In the genomic region with DNA sequence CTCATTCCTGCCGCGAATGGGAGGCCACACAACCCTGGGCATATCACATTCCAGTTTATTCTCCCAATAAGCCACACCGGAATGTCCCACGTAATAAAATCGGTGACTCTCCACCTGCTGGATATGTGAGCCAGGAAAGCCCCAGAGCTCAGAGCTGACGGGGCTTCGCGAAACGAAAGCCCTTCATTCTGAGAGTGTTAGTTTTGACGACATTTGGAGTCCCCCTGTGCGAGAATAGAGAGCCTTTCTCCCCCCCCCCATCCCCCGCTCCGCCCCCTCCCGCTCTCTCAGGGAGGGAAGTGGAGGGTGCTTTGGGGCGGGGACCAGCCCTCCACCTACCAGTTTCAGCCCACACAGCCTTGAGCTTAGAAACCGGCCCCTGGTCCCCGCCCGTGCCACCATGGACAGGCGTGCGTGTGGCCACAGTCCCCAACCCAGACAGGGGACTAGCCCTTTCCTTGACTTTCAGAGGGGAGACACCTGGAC, we compare ENCODE assay signal across 8 mouse cellular contexts. TPM values are rescaled to one million over a fixed set of nuclear protein-coding genes. Genes with fewer than 3 reads are reported as not detected.
A peak's percentile ranks its signal among the peaks of the same experiment; 100 is the strongest.
DNase-seq lines count a peak whose midpoint lies in the region; ATAC-seq and TF ChIP-seq lines count a peak whose summit lies in the region.

No protein-coding gene starts in this region.

- 4% methylated on average over 20 of the region's 20 CpGs for WGBS in kidney, adult 2 months
- 6% methylated on average over 19 of the region's 20 CpGs for whole genome bisulfite sequencing in liver, embryonic 15.5 days (ENCODE audit: insufficient replicate concordance)
- WGBS in olfactory bulb, adult 2 months: 6% methylated on average over 20 of the region's 20 CpGs

- intact Hi-C loops in left cerebral cortex, postnatal 36 days (cut with DNase I): no loop called here

- peak overlapping the region; percentile 39; the same call in 1 of the 2 replicates for H3K9ac ChIP-seq in liver, embryonic 15.5 days

- no peaks in the 10 kb centered on the region for H3K4me1 ChIP-seq in kidney, adult 2 months (ENCODE audit: control insufficient read depth, insufficient read depth, low read length)
- peaks cover 3% of the 10 kb centered on the region; the same call in 1 of the 2 replicates for H3K4me1 ChIP-seq in bone marrow macrophage, adult 2 months (ENCODE audit: control insufficient read depth, insufficient read depth, low read length)
- H3K4me1 ChIP-seq in liver, embryonic 15.5 days (replicated peaks): peaks cover 37% of the 10 kb centered on the region
- H3K4me1 ChIP-seq in olfactory bulb, adult 2 months (ENCODE audit: control insufficient read depth, insufficient read depth, low read length): peaks cover 18% of the 10 kb centered on the region

- no peaks in the 10 kb centered on the region for H3K36me3 ChIP-seq in kidney, adult 2 months (ENCODE audit: control insufficient read depth, insufficient read depth, low read length)
- H3K36me3 ChIP-seq in liver, embryonic 15.5 days (replicated peaks): no peaks in the 10 kb centered on the region

- TF ChIP-seq POLR2A in kidney, adult 2 months (IDR thresholded peaks at IDR 0.05; ENCODE audit: low read depth, low read length): no peak
- TF ChIP-seq POLR2A in bone marrow macrophage, adult 2 months (IDR thresholded peaks at IDR 0.05; ENCODE audit: borderline replicate concordance, low read depth, low read length): no peak
- no peak for TF ChIP-seq POLR2A in olfactory bulb, adult 2 months (IDR thresholded peaks at IDR 0.05; ENCODE audit: insufficient read depth, low read depth, low read length)

- no peak for TF ChIP-seq CTCF in kidney, adult 2 months (conservative IDR thresholded peaks at IDR 0.05; ENCODE audit: insufficient read depth, insufficient read length, low read depth, low read length)
- TF ChIP-seq CTCF in bone marrow macrophage, adult 2 months (IDR thresholded peaks at IDR 0.05; ENCODE audit: low read depth, low read length): no peak
- TF ChIP-seq CTCF in olfactory bulb, adult 2 months (IDR thresholded peaks at IDR 0.05; ENCODE audit: insufficient read depth, low read depth, low read length): no peak

- H3K9me3 ChIP-seq in liver, embryonic 15.5 days (replicated peaks): no peaks in the 10 kb centered on the region

- peak overlapping the region; percentile 87 for H3K4me2 ChIP-seq in liver, embryonic 15.5 days

- H3K27ac ChIP-seq in kidney, adult 2 months (ENCODE audit: insufficient read depth, low read depth, low read length): no peak overlapping the region
- no peak overlapping the region for H3K27ac ChIP-seq in bone marrow macrophage, adult 2 months (ENCODE audit: insufficient read depth, low read depth, low read length)
- H3K27ac ChIP-seq in liver, embryonic 15.5 days (replicated peaks): no peak overlapping the region
- H3K27ac ChIP-seq in olfactory bulb, adult 2 months (ENCODE audit: insufficient read depth, low read depth, low read length): no peak overlapping the region

- no peak for DNase-seq in kidney, adult 2 months
- no peak for DNase-seq in kidney, adult 8-10 months
- DNase-seq in heart, postnatal 4 days: peak; percentile 20
- DNase-seq in left cerebral cortex, postnatal 36 days (ENCODE audit: low spot score in 2 of 2): no peak

- H3K27me3 ChIP-seq in kidney, adult 2 months (replicated peaks; ENCODE audit: control insufficient read depth, insufficient read depth, low read length): no peaks in the 10 kb centered on the region
- H3K27me3 ChIP-seq in liver, embryonic 15.5 days: peaks cover 74% of the 10 kb centered on the region

- H3K4me3 ChIP-seq in kidney, adult 2 months (ENCODE audit: insufficient read depth, low read depth, low read length): peak overlapping the region; percentile 46
- peak overlapping the region; percentile 57 for H3K4me3 ChIP-seq in bone marrow macrophage, adult 2 months (ENCODE audit: insufficient read depth, low read length)
- H3K4me3 ChIP-seq in liver, embryonic 15.5 days (replicated peaks): peak overlapping the region; percentile 54
- peak overlapping the region; percentile 63 for H3K4me3 ChIP-seq in olfactory bulb, adult 2 months (ENCODE audit: insufficient read depth, low read depth, low read length)

- peak; percentile 53 for ATAC-seq in liver, embryonic 15.5 days (ENCODE audit: insufficient read depth)
- ATAC-seq in frontal cortex, adult (ENCODE audit: low TSS enrichment): no peak

RNA-seq across cellular contexts. Expression of gene Cd247, which starts 56.0 kb away (rescaled TPM):
- 1.1 and 5.5 TPM in 2 replicates for polyA plus RNA-seq in kidney, adult 2 months (2012; rRNA removed)
- polyA plus RNA-seq in bone marrow macrophage, adult 2 months (2012; ENCODE audit: insufficient read depth, insufficient read length, missing spikeins): 0.53 TPM in 1 of 2 replicates, not detected in the other
- under 1 TPM; 0.29 to 0.69 TPM for total RNA-seq in heart, postnatal 4 days (2021)
- 0.20 TPM in 1 of 2 replicates, not detected in the other for polyA plus RNA-seq in liver, embryonic 15.5 days (2015; fragmentation: Nextera tagmentation; extraction: Ambion mirVana)
- 189 TPM in 1 of 2 replicates, not detected in the other for polyA plus RNA-seq in olfactory bulb, adult 2 months (2012; ENCODE audit: insufficient read depth, insufficient read length, low replicate concordance, missing spikeins)
- under 1 TPM in 1 of 2 experiments, not detected in 1; 0.25 TPM for total RNA-seq in left cerebral cortex, postnatal 36 days (2021)

Comparison
In these comparisons a context has a peak if more than half of its experiments do, and no peak if none do; other contexts are left out.
1. RNA of gene Cd247, which starts 56.0 kb away (polyA plus RNA-seq): 189 TPM in olfactory bulb, adult 2 months; 1.1 to 5.5 TPM in kidney, adult 2 months, 0.20 TPM in liver, embryonic 15.5 days and 0.53 TPM in bone marrow macrophage, adult 2 months; every median in the first group is over 10 times any median in the second.
2. Peak in every context shown above with its lines, with median percentiles within 50 percentile points of each other: H3K4me3 ChIP-seq.